ENCODE assay signal across 10 mouse cellular contexts in the genomic region with DNA sequence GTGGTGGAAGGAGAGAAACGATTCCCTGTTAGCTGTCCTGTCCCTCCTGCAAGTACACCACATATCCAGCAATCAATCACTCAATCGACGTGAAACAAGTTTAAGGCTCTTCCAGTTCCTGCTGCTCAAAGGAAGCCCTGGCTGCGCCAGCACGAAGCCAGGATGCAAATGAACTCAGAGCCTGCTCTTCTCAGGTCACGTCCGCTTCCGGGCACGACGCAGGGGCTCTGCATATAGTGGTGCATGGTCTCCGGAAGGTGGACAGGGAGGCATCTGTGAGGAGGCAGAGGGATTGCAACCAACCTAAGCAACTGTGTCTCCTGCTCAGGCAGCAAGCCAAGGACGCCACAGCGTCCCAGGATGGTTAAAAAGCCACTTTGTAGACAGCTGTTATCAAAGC.
DNase-seq lines count a peak whose midpoint lies in the region; ATAC-seq lines count a peak whose summit lies in the region.
"Had no signal": no experiment of that assay in that cellular context is flagged by ENCODE, and none has a peak within 500 bp of the region (broad histone marks: within the 10 kb centered on the region; RNA-seq: fewer than 3 reads in every experiment).

No protein-coding gene starts in this region.

- no peak overlapping the region for H3K27ac ChIP-seq in heart, embryonic 11.5 days (ENCODE audit: low read depth, low read length)
- no peak overlapping the region for H3K27ac ChIP-seq in forebrain, embryonic 13.5 days
- H3K27ac ChIP-seq in limb, embryonic 12.5 days = no peak overlapping the region
- H3K27ac ChIP-seq: liver, embryonic 13.5 days had no signal

- H3K9ac ChIP-seq in heart, embryonic 11.5 days (ENCODE audit: low read depth, low read length) = peak overlapping the region; percentile 28; the same call in 1 of the 2 replicates
- no peak overlapping the region for H3K9ac ChIP-seq in forebrain, embryonic 13.5 days
- no peak overlapping the region for H3K9ac ChIP-seq in limb, embryonic 12.5 days (replicated peaks)
- H3K9ac ChIP-seq: liver, embryonic 13.5 days had no signal

- H3K36me3 ChIP-seq in heart, embryonic 11.5 days (ENCODE audit: control insufficient read depth, insufficient read depth, low read length) = no peaks in the 10 kb centered on the region
- no peaks in the 10 kb centered on the region for H3K36me3 ChIP-seq in forebrain, embryonic 13.5 days (ENCODE audit: poor library complexity, severe bottlenecking)
- no peaks in the 10 kb centered on the region for H3K36me3 ChIP-seq in limb, embryonic 12.5 days
- H3K36me3 ChIP-seq: liver, embryonic 13.5 days had no signal

- H3K4me2 ChIP-seq in heart, embryonic 11.5 days = peak overlapping the region; percentile 51
- H3K4me2 ChIP-seq in forebrain, embryonic 13.5 days = peak overlapping the region; percentile 43
- H3K4me2 ChIP-seq in limb, embryonic 12.5 days = peak overlapping the region; percentile 31; the same call in 1 of the 2 replicates
- H3K4me2 ChIP-seq: liver, embryonic 13.5 days had no signal

- peaks cover 71% of the 10 kb centered on the region for H3K27me3 ChIP-seq in heart, embryonic 11.5 days (ENCODE audit: control insufficient read depth, insufficient read depth, low read length)
- peaks cover 63% of the 10 kb centered on the region for H3K27me3 ChIP-seq in forebrain, embryonic 13.5 days
- peaks cover 96% of the 10 kb centered on the region for H3K27me3 ChIP-seq in limb, embryonic 12.5 days

- no peak for DNase-seq in heart, adult 8-10 months (ENCODE audit: low spot score)
- DNase-seq in A20 (ENCODE audit: low read depth, low spot score) = peak; percentile 16
- DNase-seq in cerebellum, adult 9-10 months = no peak
- no peak for DNase-seq in kidney, postnatal 25 days
- no peak for DNase-seq in urinary bladder, postnatal 25 days (ENCODE audit: low spot score)
- DNase-seq: cerebellum, adult 11-12 months; liver, embryonic 13.5 days had no signal

- H3K4me1 ChIP-seq in heart, embryonic 11.5 days (ENCODE audit: control insufficient read depth, insufficient read depth, low read length) = peaks cover 24% of the 10 kb centered on the region
- H3K4me1 ChIP-seq in forebrain, embryonic 13.5 days = peaks cover 12% of the 10 kb centered on the region
- peaks cover 29% of the 10 kb centered on the region for H3K4me1 ChIP-seq in limb, embryonic 12.5 days (replicated peaks)

- no peaks in the 10 kb centered on the region for H3K9me3 ChIP-seq in heart, embryonic 11.5 days (replicated peaks; ENCODE audit: control insufficient read depth, low read length)
- no peaks in the 10 kb centered on the region for H3K9me3 ChIP-seq in forebrain, embryonic 13.5 days (replicated peaks)
- 0 out of 2 replicates have a peak, but pooled peaks cover 8% of the 10 kb centered on the region for H3K9me3 ChIP-seq in limb, embryonic 12.5 days
- H3K9me3 ChIP-seq: liver, embryonic 13.5 days had no signal

- ATAC-seq in heart, embryonic 11.5 days (replicated peaks; ENCODE audit: insufficient number of reproducible peaks, low FRiP score, low TSS enrichment) = no peak
- ATAC-seq in forebrain, embryonic 13.5 days = no peak
- no peak for ATAC-seq in limb, embryonic 12.5 days (ENCODE audit: insufficient number of reproducible peaks, insufficient read depth, low FRiP score, low TSS enrichment, low read depth)

- WGBS in heart, embryonic 11.5 days (ENCODE audit: insufficient replicate concordance) = 1% methylated on average over 13 of the region's 13 CpGs
- WGBS in forebrain, embryonic 13.5 days = 3% methylated on average over 13 of the region's 13 CpGs
- 1% methylated on average over 13 of the region's 13 CpGs for WGBS in limb, embryonic 12.5 days

- peak overlapping the region; percentile 10 for H3K4me3 ChIP-seq in heart, embryonic 11.5 days (ENCODE audit: low read depth, low read length)
- peak overlapping the region; percentile 21; the same call in 1 of the 2 replicates for H3K4me3 ChIP-seq in forebrain, embryonic 13.5 days
- H3K4me3 ChIP-seq in limb, embryonic 12.5 days (replicated peaks) = no peak overlapping the region
- H3K4me3 ChIP-seq: liver, embryonic 13.5 days had no signal
